ENCODE assay signal across 12 mouse cellular contexts in the genomic region with DNA sequence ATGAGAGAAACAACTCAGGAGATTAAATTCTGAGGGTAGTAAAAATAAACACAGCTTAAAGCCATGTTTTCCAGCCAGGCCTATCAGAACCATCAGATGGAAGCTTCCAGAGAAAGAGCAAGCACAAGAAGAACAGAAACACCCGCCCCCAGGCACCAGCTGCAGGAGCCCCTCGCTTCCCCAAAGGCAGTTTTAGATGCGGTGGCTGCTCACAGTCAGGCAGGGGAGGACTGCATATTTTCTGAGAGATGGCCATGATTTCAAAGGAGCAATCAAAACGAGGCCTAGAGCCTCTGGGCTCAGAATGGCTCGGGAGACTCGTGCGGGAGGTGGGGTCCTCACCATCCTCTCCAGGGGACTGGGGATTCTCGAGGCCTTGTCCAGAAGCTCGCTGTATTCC. TPM values are rescaled to one million over a fixed set of nuclear protein-coding genes. Genes with fewer than 3 reads are reported as not detected.
DNase-seq lines count a peak whose midpoint lies in the region; ATAC-seq and TF ChIP-seq lines count a peak whose summit lies in the region.
"Had no signal": no experiment of that assay in that cellular context is flagged by ENCODE, and none has a peak within 500 bp of the region (broad histone marks: within the 10 kb centered on the region; RNA-seq: fewer than 3 reads in every experiment).

No protein-coding gene starts in this region.

- DNase-seq in left cerebral cortex, adult 11 months (ENCODE audit: low spot score) = peak; percentile 67
- no peak for DNase-seq in left cerebral cortex, postnatal 4 days
- DNase-seq in frontal cortex, adult 2 months (ENCODE audit: extremely low spot score in 1 of 2, low spot score in 1 of 2) = peak; percentile 79 to 84
- DNase-seq in left cerebral cortex, adult 2 months (ENCODE audit: extremely low spot score in 1 of 2, low spot score in 2 of 2) = peak; percentile 50 to 68
- peak; percentile 62 for DNase-seq in right cerebral cortex, postnatal 14 days
- DNase-seq in urinary bladder, postnatal 36 days (ENCODE audit: low spot score in 2 of 2) = no peak
- DNase-seq: gastrocnemius, postnatal 25 days; heart, postnatal 36 days; kidney, adult 18-20 months had no signal

- H3K27ac ChIP-seq in left cerebral cortex, adult 2 months = peak overlapping the region; percentile 82
- H3K27ac ChIP-seq: liver, embryonic 12.5 days had no signal

- intact Hi-C loops in left cerebral cortex, postnatal 4 days (cut with DNase I) = no loop called here
- intact Hi-C loops in left cerebral cortex, adult 2 months (cut with DNase I) = loop anchor here (5.0 kb wide), 1 partner anchor 35 kb away; no protein-coding TSS in a partner anchor

- H3K4me3 ChIP-seq in left cerebral cortex, adult 2 months = no peak overlapping the region
- H3K4me3 ChIP-seq: liver, embryonic 12.5 days had no signal

- ATAC-seq in CD4-positive, CD25-positive, alpha-beta regulatory T cell, adult 4 months = no peak
- ATAC-seq in megakaryocyte, adult 5-6 weeks (ENCODE audit: poor library complexity, severe bottlenecking) = no peak
- ATAC-seq: liver, embryonic 12.5 days had no signal

- TF ChIP-seq CTCF in left cerebral cortex, adult 2 months (IDR thresholded peaks at IDR 0.05) = no peak

RNA-seq across cellular contexts. Expression of gene Gsdme, which starts 59.0 kb away (rescaled TPM):
- 10 to 100 TPM; 22.8 to 24.4 TPM for total RNA-seq in left cerebral cortex, postnatal 4 days (2021)
- polyA plus RNA-seq in frontal cortex, adult 2 months (2012; rRNA removed) = 11.1 and 11.6 TPM in 2 replicates
- total RNA-seq in left cerebral cortex, adult 2 months (2021) = 10 to 100 TPM; 11.8 to 12.1 TPM
- polyA plus RNA-seq in CD4-positive, CD25-positive, alpha-beta regulatory T cell, adult 4 months (2017; shearing (Covaris generic)) = 10 to 100 TPM; 15.5 to 16.6 TPM
- total RNA-seq in megakaryocyte, adult 5-6 weeks (2015) = 17.1 and 17.9 TPM in 2 replicates
- total RNA-seq in megakaryocyte, adult 5-6 weeks (2017) = 18.6 and 31.3 TPM in 2 replicates

Comparison
In these comparisons a context has a peak if more than half of its experiments do, and no peak if none do; other contexts are left out.
1. DNase-seq: peak in left cerebral cortex, adult 11 months (single experiment), frontal cortex, adult 2 months (2 of 2), left cerebral cortex, adult 2 months (2 of 2) and right cerebral cortex, postnatal 14 days (single experiment); none in left cerebral cortex, postnatal 4 days (single experiment) and urinary bladder, postnatal 36 days (0 of 2).